In genomic region chr6:126938047-126938446, GRCm38 (mm10) we compare ENCODE assay signal across 10 mouse cellular contexts. TPM values are rescaled to one million over a fixed set of nuclear protein-coding genes. Genes with fewer than 3 reads are reported as not detected.
DNase-seq lines count a peak whose midpoint lies in the region; ATAC-seq and TF ChIP-seq lines count a peak whose summit lies in the region.
"Had no signal": no experiment of that assay in that cellular context is flagged by ENCODE, and none has a peak within 500 bp of the region (broad histone marks: within the 10 kb centered on the region; RNA-seq: fewer than 3 reads in every experiment).

No protein-coding gene starts in this region.

- no peak for ATAC-seq in heart, embryonic 13.5 days (ENCODE audit: extremely low read depth, insufficient number of reproducible peaks, low FRiP score, low TSS enrichment)
- no peak for ATAC-seq in forebrain, embryonic 16.5 days
- no peak for ATAC-seq in liver, postnatal 0 days

- WGBS in heart, embryonic 13.5 days: 79% methylated on average over 2 of the region's 2 CpGs
- 76% methylated on average over 2 of the region's 2 CpGs for WGBS in forebrain, embryonic 16.5 days
- WGBS in liver, postnatal 0 days (ENCODE audit: insufficient replicate concordance): 75% methylated on average over 2 of the region's 2 CpGs

- H3K27ac ChIP-seq in heart, embryonic 13.5 days (replicated peaks): no peak overlapping the region
- H3K27ac ChIP-seq in ES-Bruce4 (ENCODE audit: insufficient read depth, low read length): no peak overlapping the region
- no peak overlapping the region for H3K27ac ChIP-seq in forebrain, embryonic 16.5 days (ENCODE audit: low read length)
- no peak overlapping the region for H3K27ac ChIP-seq in liver, postnatal 0 days (ENCODE audit: low read depth)

- no peak for TF ChIP-seq CTCF in ES-Bruce4 (IDR thresholded peaks at IDR 0.05; ENCODE audit: low read depth, low read length)
- peak; percentile 44; the same call in 1 of the 2 replicates for TF ChIP-seq CTCF in liver, postnatal 0 days (IDR thresholded peaks at IDR 0.05; ENCODE audit: low read depth)

- peak overlapping the region; percentile 70 for H3K4me3 ChIP-seq in heart, embryonic 13.5 days
- H3K4me3 ChIP-seq in ES-Bruce4 (ENCODE audit: low read depth, low read length): peak overlapping the region; percentile 50
- peak overlapping the region; percentile 79 for H3K4me3 ChIP-seq in forebrain, embryonic 16.5 days (replicated peaks; ENCODE audit: low read length)
- peak overlapping the region; percentile 90 for H3K4me3 ChIP-seq in liver, postnatal 0 days (ENCODE audit: low read depth, low read length)

- H3K4me1 ChIP-seq in heart, embryonic 13.5 days: peaks cover 30% of the 10 kb centered on the region
- H3K4me1 ChIP-seq in ES-Bruce4 (ENCODE audit: control insufficient read depth, insufficient read depth, low read length): no peaks in the 10 kb centered on the region
- H3K4me1 ChIP-seq in forebrain, embryonic 16.5 days (replicated peaks; ENCODE audit: control insufficient read depth, insufficient read depth, low read length): peaks cover 21% of the 10 kb centered on the region
- peaks cover 14% of the 10 kb centered on the region for H3K4me1 ChIP-seq in liver, postnatal 0 days (ENCODE audit: insufficient read depth)

- H3K36me3 ChIP-seq in heart, embryonic 13.5 days: peaks cover 23% of the 10 kb centered on the region
- peaks cover 17% of the 10 kb centered on the region for H3K36me3 ChIP-seq in ES-Bruce4 (ENCODE audit: control insufficient read depth, insufficient read depth, low read length, poor library complexity, severe bottlenecking)
- H3K36me3 ChIP-seq in forebrain, embryonic 16.5 days (ENCODE audit: control insufficient read depth, insufficient read depth): peaks cover 3% of the 10 kb centered on the region; the same call in 1 of the 2 replicates
- peaks cover 9% of the 10 kb centered on the region for H3K36me3 ChIP-seq in liver, postnatal 0 days (replicated peaks; ENCODE audit: insufficient read depth, low read length)

- TF ChIP-seq EP300 in ES-Bruce4 (IDR thresholded peaks at IDR 0.05; ENCODE audit: insufficient read depth, low read depth, low read length): no peak
- TF ChIP-seq EP300 in liver, postnatal 0 days (IDR thresholded peaks at IDR 0.05; ENCODE audit: low read depth): no peak

- H3K9ac ChIP-seq in heart, embryonic 13.5 days: peak overlapping the region; percentile 86
- peak overlapping the region; percentile 88 for H3K9ac ChIP-seq in ES-Bruce4 (ENCODE audit: low read depth, poor library complexity, severe bottlenecking)
- no peak overlapping the region for H3K9ac ChIP-seq in forebrain, embryonic 16.5 days (replicated peaks; ENCODE audit: low read depth, low read length)
- H3K9ac ChIP-seq in liver, postnatal 0 days (replicated peaks): 0 out of 2 replicates have a peak overlapping the region, but pooled peaks have one; percentile 84

- no peaks in the 10 kb centered on the region for H3K9me3 ChIP-seq in heart, embryonic 13.5 days
- H3K9me3 ChIP-seq in ES-Bruce4 (replicated peaks; ENCODE audit: control insufficient read depth, insufficient read depth, low read length, poor library complexity, severe bottlenecking): no peaks in the 10 kb centered on the region
- no peaks in the 10 kb centered on the region for H3K9me3 ChIP-seq in forebrain, embryonic 16.5 days (ENCODE audit: control insufficient read depth, low read length)
- H3K9me3 ChIP-seq in liver, postnatal 0 days (ENCODE audit: low read length): no peaks in the 10 kb centered on the region

- intact Hi-C loops in gastrocnemius, postnatal 36 days (cut with DNase I): loop anchor here (5.0 kb wide), 1 partner anchor 91 kb away; the partner anchor contains the start of gene Ndufa9

- no peak for TF ChIP-seq POLR2A in ES-Bruce4 (IDR thresholded peaks at IDR 0.05; ENCODE audit: insufficient read depth, low read length)

- H3K4me2 ChIP-seq in heart, embryonic 13.5 days: peak overlapping the region; percentile 95
- H3K4me2 ChIP-seq in forebrain, embryonic 16.5 days (ENCODE audit: low read length): peak overlapping the region; percentile 94
- H3K4me2 ChIP-seq in liver, postnatal 0 days (ENCODE audit: low read depth, low read length): peak overlapping the region; percentile 97

- no peak for DNase-seq in heart, postnatal 4 days
- DNase-seq in liver, postnatal 0 days: no peak
- DNase-seq in gastrocnemius, postnatal 36 days: no peak
- DNase-seq in retina, embryonic 14.5 days (ENCODE audit: low spot score): no peak
- no peak for DNase-seq in cerebellum, adult 9-11 months
- DNase-seq: kidney, postnatal 14 days; thymus, postnatal 25 days had no signal

- H3K27me3 ChIP-seq in heart, embryonic 13.5 days (replicated peaks): no peaks in the 10 kb centered on the region
- no peaks in the 10 kb centered on the region for H3K27me3 ChIP-seq in ES-Bruce4 (ENCODE audit: control insufficient read depth, insufficient read depth, low read length, poor library complexity, severe bottlenecking)
- no peaks in the 10 kb centered on the region for H3K27me3 ChIP-seq in forebrain, embryonic 16.5 days (replicated peaks; ENCODE audit: control insufficient read depth, insufficient read depth, low read length)
- no peaks in the 10 kb centered on the region for H3K27me3 ChIP-seq in liver, postnatal 0 days (ENCODE audit: insufficient read depth, low read length)

RNA-seq across cellular contexts. Expression of gene Rad51ap1, which starts 1.3 kb away (rescaled TPM):
- polyA plus RNA-seq in heart, embryonic 13.5 days (2015; fragmentation: Nextera tagmentation; extraction: Ambion mirVana): 28.0 and 34.4 TPM in 2 replicates
- total RNA-seq in heart, postnatal 4 days (2021): 10 to 100 TPM; 16.0 to 17.2 TPM
- 47.6 and 53.8 TPM in 2 replicates for polyA plus RNA-seq in ES-Bruce4 (2011; ENCODE audit: insufficient read depth, insufficient read length, low read depth, missing spikeins)
- polyA plus RNA-seq in forebrain, embryonic 16.5 days (2015; fragmentation: Nextera tagmentation; extraction: Ambion mirVana): 29.5 and 29.9 TPM in 2 replicates
- polyA plus RNA-seq in liver, postnatal 0 days (2015; fragmentation: Nextera tagmentation; extraction: Ambion mirVana): 22.9 and 23.7 TPM in 2 replicates
- under 1 TPM; 0.47 to 0.64 TPM for total RNA-seq in gastrocnemius, postnatal 36 days (2021)

RNA-seq across cellular contexts. Expression of gene D6Wsu163e, which starts 1.7 kb away (rescaled TPM):
- 12.5 and 13.7 TPM in 2 replicates for polyA plus RNA-seq in heart, embryonic 13.5 days (2015; fragmentation: Nextera tagmentation; extraction: Ambion mirVana)
- total RNA-seq in heart, postnatal 4 days (2021): 10 to 100 TPM in 1 of 2 experiments, 1 to 10 TPM in 1; 9.4 to 11.6 TPM
- polyA plus RNA-seq in ES-Bruce4 (2011; ENCODE audit: insufficient read depth, insufficient read length, low read depth, missing spikeins): 15.8 and 21.0 TPM in 2 replicates
- 36.6 and 37.4 TPM in 2 replicates for polyA plus RNA-seq in forebrain, embryonic 16.5 days (2015; fragmentation: Nextera tagmentation; extraction: Ambion mirVana)
- 8.4 and 10.2 TPM in 2 replicates for polyA plus RNA-seq in liver, postnatal 0 days (2015; fragmentation: Nextera tagmentation; extraction: Ambion mirVana)
- 1 to 10 TPM; 6.3 to 8.4 TPM for total RNA-seq in gastrocnemius, postnatal 36 days (2021)

RNA-seq across cellular contexts. Expression of gene Dyrk4, which starts 16.4 kb away (rescaled TPM):
- polyA plus RNA-seq in heart, embryonic 13.5 days (2015; fragmentation: Nextera tagmentation; extraction: Ambion mirVana): not detected in 2 replicates
- not detected for total RNA-seq in heart, postnatal 4 days (2021)
- not detected in 2 replicates for polyA plus RNA-seq in ES-Bruce4 (2011; ENCODE audit: insufficient read depth, insufficient read length, low read depth, missing spikeins)
- 0.11 TPM in 1 of 2 replicates, not detected in the other for polyA plus RNA-seq in forebrain, embryonic 16.5 days (2015; fragmentation: Nextera tagmentation; extraction: Ambion mirVana)
- 0.09 TPM in 1 of 2 replicates, not detected in the other for polyA plus RNA-seq in liver, postnatal 0 days (2015; fragmentation: Nextera tagmentation; extraction: Ambion mirVana)
- not detected for total RNA-seq in gastrocnemius, postnatal 36 days (2021)
